Mouse (Mus musculus) embryonic facial prominence, embryonic 15.5 days (tissue): ENCODE data around the gene Alk. TPM values are rescaled to one million over a fixed set of nuclear protein-coding genes. Genes with fewer than 3 reads are reported as not detected.
A peak's percentile ranks its signal among the peaks of the same experiment; 100 is the strongest.

Experiments
- ATAC-seq: fragments of 200-750 bp; cut with Nextera tagmentation; 2 replicates; pipeline ENCODE4 v1.8.0; 2017; ENCODE audit warnings: low read depth, moderate TSS enrichment; ENCODE audit not compliant: insufficient number of reproducible peaks, low FRiP score, low TSS enrichment
- H3K27ac ChIP-seq: fragments of 300-500 bp; sonication (generic); replicated peaks from 2 replicates; pipeline ENCODE4 v1.5.1; 2015; ENCODE audit warnings: mild to moderate bottlenecking, inconsistent platforms
- H3K27me3 ChIP-seq: fragments of 300-500 bp; sonication (generic); 2 replicates; pipeline ENCODE4 v1.6.1; 2015; ENCODE audit warnings: inconsistent platforms
- H3K36me3 ChIP-seq: fragments of 300-500 bp; sonication (generic); 2 replicates; pipeline ENCODE4 v1.6.1; 2015; ENCODE audit warnings: mild to moderate bottlenecking, inconsistent platforms
- H3K4me1 ChIP-seq: fragments of 300-500 bp; sonication (generic); 2 replicates; pipeline ENCODE4 v1.6.1; 2015; ENCODE audit warnings: inconsistent platforms
- H3K4me2 ChIP-seq: fragments of 300-500 bp; sonication (generic); replicated peaks from 2 replicates; pipeline ENCODE4 v1.6.1; 2015; ENCODE audit warnings: mild to moderate bottlenecking, inconsistent platforms
- H3K4me3 ChIP-seq: fragments of 300-500 bp; sonication (generic); replicated peaks from 2 replicates; pipeline ENCODE4 v1.5.1; 2015; ENCODE audit warnings: mild to moderate bottlenecking, inconsistent platforms
- H3K9ac ChIP-seq: fragments of 300-500 bp; sonication (generic); 2 replicates; pipeline ENCODE4 v1.6.1; 2015; ENCODE audit warnings: inconsistent platforms
- H3K9me3 ChIP-seq: fragments of 300-500 bp; sonication (generic); replicated peaks from 2 replicates; pipeline ENCODE4 v1.6.1; 2016; ENCODE audit warnings: inconsistent platforms
- WGBS: fragments of 180-500 bp; shearing (Covaris S2); methylation state at CpG from one replicate; pipeline ENCODE4 v1.1.7; 2015; 5-methylcytosine and 5-hydroxymethylcytosine counted together
- polyA plus RNA-seq: library from polyadenylated mRNA; unstranded; fragments of >200 nt; fragmentation: Nextera tagmentation; extraction: Ambion mirVana; gene quantifications from 2 replicates; pipeline ENCODE4 v1.2.1, GENCODE M21; 2015

Alk gene
- polyA plus RNA-seq, 1 experiment from 2014 or later: 0.52 TPM

- WGBS: 42% methylated on average over 3 of the region's 3 CpGs
- Histone ChIP-seq H3K4me3 (no peak overlapping the region), H3K4me1 (no peaks in the 10 kb centered on the region), H3K4me2 (no peak overlapping the region), H3K9me3 (no peaks in the 10 kb centered on the region), H3K9ac (no peak overlapping the region), H3K27me3 (no peaks in the 10 kb centered on the region), H3K27ac (no peak overlapping the region), H3K36me3 (no peaks in the 10 kb centered on the region)
- no peak for ATAC-seq
Observed at GRCm38 (mm10) chr17:71935336-71935735, 669.1 kb downstream of the Alk start.

- no peaks in the 10 kb centered on the region for H3K9me3 ChIP-seq
- no peak overlapping the region for H3K4me3 ChIP-seq
- no peak overlapping the region for H3K27ac ChIP-seq
- H3K4me1 ChIP-seq: no peaks in the 10 kb centered on the region
- H3K4me2 ChIP-seq: no peak overlapping the region
- no peaks in the 10 kb centered on the region for H3K36me3 ChIP-seq
- no peak overlapping the region for H3K9ac ChIP-seq
- ATAC-seq: no peak
- WGBS: 68% methylated on average over 5 of the region's 5 CpGs
- no peaks in the 10 kb centered on the region for H3K27me3 ChIP-seq
Observed at GRCm38 (mm10) chr17:71914941-71915340, 689.5 kb downstream of the Alk start.

- ATAC-seq: 0 out of 2 replicates have a peak, but pooled peaks have one; percentile 43
- no peaks in the 10 kb centered on the region for H3K27me3 ChIP-seq
- no peaks in the 10 kb centered on the region for H3K36me3 ChIP-seq
- no peak overlapping the region for H3K4me3 ChIP-seq
- whole genome bisulfite sequencing: 64% methylated on average over 3 of the region's 3 CpGs
- H3K9ac ChIP-seq: no peak overlapping the region
- H3K4me1 ChIP-seq: no peaks in the 10 kb centered on the region
- no peak overlapping the region for H3K4me2 ChIP-seq
- H3K27ac ChIP-seq: no peak overlapping the region
- H3K9me3 ChIP-seq: no peaks in the 10 kb centered on the region
Observed at GRCm38 (mm10) chr17:71914541-71914940, 689.9 kb downstream of the Alk start.

GRCm38 (mm10) chr17:71913188-71913587 lies 691.2 kb downstream of the Alk start:
- Histone ChIP-seq H3K36me3 (no peaks in the 10 kb centered on the region), H3K27me3 (no peaks in the 10 kb centered on the region), H3K27ac (no peak overlapping the region), H3K9ac (no peak overlapping the region), H3K9me3 (no peaks in the 10 kb centered on the region), H3K4me1 (no peaks in the 10 kb centered on the region), H3K4me3 (no peak overlapping the region), H3K4me2 (no peak overlapping the region)
- ATAC-seq: no peak
- 72% methylated on average over 3 of the region's 3 CpGs for WGBS

GRCm38 (mm10) chr17:71909107-71909506 lies 695.3 kb downstream of the Alk start:
- no peaks in the 10 kb centered on the region for H3K9me3 ChIP-seq
- H3K27me3 ChIP-seq: no peaks in the 10 kb centered on the region
- WGBS: 46% methylated on average over 3 of the region's 3 CpGs
- no peak overlapping the region for H3K4me3 ChIP-seq
- H3K4me1 ChIP-seq: no peaks in the 10 kb centered on the region
- H3K36me3 ChIP-seq: no peaks in the 10 kb centered on the region
- H3K4me2 ChIP-seq: no peak overlapping the region
- H3K27ac ChIP-seq: no peak overlapping the region
- H3K9ac ChIP-seq: no peak overlapping the region
- no peak for ATAC-seq

GRCm38 (mm10) chr17:71881369-71881768 lies 723.1 kb downstream of the Alk start:
- ATAC-seq: no peak
- WGBS: 93% methylated on average over 6 of the region's 6 CpGs
- H3K9me3 ChIP-seq: no peaks in the 10 kb centered on the region
- no peak overlapping the region for H3K27ac ChIP-seq
- H3K36me3 ChIP-seq: no peaks in the 10 kb centered on the region
- no peaks in the 10 kb centered on the region for H3K27me3 ChIP-seq
- no peak overlapping the region for H3K4me2 ChIP-seq
- no peak overlapping the region for H3K4me3 ChIP-seq
- H3K9ac ChIP-seq: no peak overlapping the region
- no peaks in the 10 kb centered on the region for H3K4me1 ChIP-seq

- no peak overlapping the region for H3K4me2 ChIP-seq
- no peaks in the 10 kb centered on the region for H3K27me3 ChIP-seq
- H3K27ac ChIP-seq: no peak overlapping the region
- no peak for ATAC-seq
- H3K9me3 ChIP-seq: no peaks in the 10 kb centered on the region
- no peak overlapping the region for H3K4me3 ChIP-seq
- no peaks in the 10 kb centered on the region for H3K4me1 ChIP-seq
- H3K9ac ChIP-seq: no peak overlapping the region
- 76% methylated on average over 7 of the region's 7 CpGs for WGBS
- H3K36me3 ChIP-seq: no peaks in the 10 kb centered on the region
Observed at GRCm38 (mm10) chr17:71875492-71875891, 728.9 kb downstream of the Alk start.

GRCm38 (mm10) chr17:71874795-71875194 lies 729.6 kb downstream of the Alk start:
- Histone ChIP-seq H3K27me3 (no peaks in the 10 kb centered on the region), H3K9ac (no peak overlapping the region), H3K27ac (no peak overlapping the region), H3K9me3 (no peaks in the 10 kb centered on the region), H3K4me3 (no peak overlapping the region), H3K36me3 (no peaks in the 10 kb centered on the region), H3K4me1 (0 out of 2 replicates have a peak, but pooled peaks cover 2% of the 10 kb centered on the region), H3K4me2 (no peak overlapping the region)
- ATAC-seq: no peak
- WGBS: 87% methylated on average over 9 of the region's 9 CpGs

- H3K27me3 ChIP-seq: no peaks in the 10 kb centered on the region
- H3K9ac ChIP-seq: no peak overlapping the region
- H3K4me2 ChIP-seq: no peak overlapping the region
- H3K27ac ChIP-seq: no peak overlapping the region
- WGBS: 42% methylated on average over 6 of the region's 6 CpGs
- no peaks in the 10 kb centered on the region for H3K36me3 ChIP-seq
- peaks cover 9% of the 10 kb centered on the region; the same call in 1 of the 2 replicates for H3K4me1 ChIP-seq
- ATAC-seq: no peak
- H3K9me3 ChIP-seq: no peaks in the 10 kb centered on the region
- no peak overlapping the region for H3K4me3 ChIP-seq
Observed at GRCm38 (mm10) chr17:71874077-71874476, 730.4 kb downstream of the Alk start.

GRCm38 (mm10) chr17:71872976-71873375 lies 731.5 kb downstream of the Alk start:
- H3K36me3 ChIP-seq: no peaks in the 10 kb centered on the region
- no peaks in the 10 kb centered on the region for H3K9me3 ChIP-seq
- H3K9ac ChIP-seq: no peak overlapping the region
- H3K4me2 ChIP-seq: no peak overlapping the region
- H3K27ac ChIP-seq: no peak overlapping the region
- no peak overlapping the region for H3K4me3 ChIP-seq
- 62% methylated on average over 5 of the region's 5 CpGs for WGBS
- no peaks in the 10 kb centered on the region for H3K27me3 ChIP-seq
- peaks cover 11% of the 10 kb centered on the region; the same call in 1 of the 2 replicates for H3K4me1 ChIP-seq
- no peak for ATAC-seq

- Histone ChIP-seq H3K27ac (no peak overlapping the region), H3K9me3 (no peaks in the 10 kb centered on the region), H3K27me3 (no peaks in the 10 kb centered on the region), H3K4me2 (no peak overlapping the region), H3K4me3 (no peak overlapping the region), H3K36me3 (no peaks in the 10 kb centered on the region), H3K4me1 (peaks cover 11% of the 10 kb centered on the region; the same call in 1 of the 2 replicates), H3K9ac (no peak overlapping the region)
- ATAC-seq: no peak
- WGBS: 72% methylated on average over 7 of the region's 7 CpGs
Observed at GRCm38 (mm10) chr17:71871981-71872380, 732.4 kb downstream of the Alk start.

- Histone ChIP-seq H3K4me3 (no peak overlapping the region), H3K4me1 (peaks cover 11% of the 10 kb centered on the region; the same call in 1 of the 2 replicates), H3K36me3 (no peaks in the 10 kb centered on the region), H3K27me3 (no peaks in the 10 kb centered on the region), H3K27ac (no peak overlapping the region), H3K9ac (no peak overlapping the region), H3K4me2 (no peak overlapping the region), H3K9me3 (no peaks in the 10 kb centered on the region)
- ATAC-seq: no peak
- WGBS: 80% methylated on average over 1 of the region's 1 CpGs
Observed at GRCm38 (mm10) chr17:71870641-71871040, 733.8 kb downstream of the Alk start.
